Mouse (Mus musculus) brain, embryonic 14.5 days (tissue): ENCODE measurements at regions not wholly inside any gene's neighbourhood (a gene's known extent, or its start where the extent isn't known, plus 50 kb on each side); places are given as distances from the start of the nearest gene placed in this dataset.

Experiments used
- CTCF ChIP-seq: fragments of 200-500 bp; IDR thresholded peaks from 2 replicates; pipeline ENCODE4 v1.5.1; 2012; ENCODE audit warnings: inconsistent platforms, mild to moderate bottlenecking, moderate library complexity, borderline replicate concordance; ENCODE audit not compliant: insufficient read depth, insufficient read length; ENCODE audit errors: extremely low read depth
- POLR2A ChIP-seq: fragments of 200-500 bp; IDR thresholded peaks from 2 replicates; pipeline ENCODE4 v1.6.1; 2012; ENCODE audit warnings: mild to moderate bottlenecking, inconsistent platforms, borderline replicate concordance; ENCODE audit not compliant: poor library complexity, insufficient read depth, insufficient read length, severe bottlenecking; ENCODE audit errors: extremely low read depth

- TF ChIP-seq POLR2A, result no peak
- no peak for TF ChIP-seq CTCF
These were observed 58.4 kb upstream of the Mdm1 start for GRCm38 (mm10) chr10:118083035-118083720.
